Mouse (Mus musculus): ENCODE measurements around the gene Ghrl.
A peak's percentile ranks its signal among the peaks of the same experiment; 100 is the strongest.
"Not testable (repeated sequence)": the region's sequence is repeated elsewhere in the genome, so short reads cannot be mapped to it uniquely, and the experiment has no call there.

Gene Ghrl

GRCm38 (mm10) chr6:113696582-113697221 lies 23.0 kb downstream of the Ghrl start, which contains the start of gene Tatdn2:
TSS of gene Tatdn2 (plus strand) at chr6:113697050.
- DNase-seq (ENCODE audit: low spot score in 2 of 2) = peak; percentile 92 to 97

DNA sequence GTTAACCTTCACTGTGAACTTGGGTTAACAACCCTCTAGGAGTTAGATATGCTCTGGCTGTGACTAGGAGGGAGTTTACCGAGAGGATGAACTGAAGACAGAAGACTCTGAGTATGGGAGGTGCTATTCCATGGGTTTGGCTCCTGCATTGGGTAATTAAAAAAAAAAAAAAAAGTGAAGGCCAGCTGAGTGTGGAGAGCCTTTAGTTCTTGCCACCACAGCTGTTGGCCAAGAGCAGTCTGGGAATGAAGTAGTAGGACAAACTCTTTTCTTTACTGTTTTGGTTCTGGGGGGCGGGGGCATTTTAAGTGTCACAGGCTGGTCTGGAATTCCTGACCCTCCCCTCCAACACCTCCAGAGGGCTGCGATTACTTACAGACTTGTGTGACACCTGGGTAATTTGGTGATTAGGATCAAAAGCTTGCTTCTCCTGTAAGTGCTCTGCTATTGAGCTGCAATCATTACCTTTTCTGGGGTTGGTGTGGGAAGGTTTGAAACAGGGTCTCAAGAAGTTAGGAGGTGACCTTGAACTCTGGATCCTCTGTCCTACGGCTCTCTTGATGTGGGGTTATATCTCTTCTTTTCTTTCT lies 23.8 kb downstream of the Ghrl start:
- DNase-seq (ENCODE audit: low spot score in 2 of 2) = peak in 1 of 2 experiments; percentile 11

DNA sequence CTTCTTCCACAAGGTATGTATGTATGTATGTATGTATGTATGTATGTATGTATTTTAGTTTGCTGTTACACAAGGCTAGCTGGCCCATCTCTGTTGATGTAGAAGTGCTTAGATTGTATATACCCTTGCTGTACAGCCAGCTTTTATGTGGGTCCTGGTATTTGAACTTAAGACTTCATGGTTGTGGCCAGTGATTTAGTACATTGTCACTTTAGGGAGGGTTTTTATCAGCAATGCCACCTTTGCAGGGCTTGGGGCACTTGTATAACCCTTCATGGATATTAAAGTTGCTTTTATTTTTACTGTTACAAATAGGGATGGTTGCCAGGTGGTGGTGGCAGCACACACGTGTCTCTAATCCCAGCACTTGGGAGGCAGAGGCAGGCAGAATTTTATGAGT lies 24.5 kb downstream of the Ghrl start:
- DNase-seq (ENCODE audit: low spot score in 2 of 2) = no peak

DNA sequence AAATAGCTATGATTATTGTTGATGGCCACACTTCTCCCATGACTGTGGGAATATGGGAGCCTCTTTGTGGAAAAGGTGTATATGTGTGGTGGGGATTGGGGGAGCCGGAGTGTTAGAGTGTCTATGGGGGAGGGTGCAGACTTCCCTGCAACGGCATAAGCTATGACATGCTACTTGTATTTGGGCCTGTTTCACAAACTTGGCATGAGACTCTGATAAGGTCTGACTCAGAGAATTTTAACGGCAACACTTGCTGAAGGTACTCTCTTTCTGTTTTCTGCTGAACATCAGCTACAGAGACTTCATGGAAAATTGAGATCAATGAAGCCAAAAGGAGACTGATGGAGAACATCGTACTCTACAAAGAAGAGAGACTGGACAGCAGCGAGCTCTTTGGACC lies 26.3 kb downstream of the Ghrl start:
- no peak for DNase-seq (ENCODE audit: low spot score in 2 of 2)

DNA sequence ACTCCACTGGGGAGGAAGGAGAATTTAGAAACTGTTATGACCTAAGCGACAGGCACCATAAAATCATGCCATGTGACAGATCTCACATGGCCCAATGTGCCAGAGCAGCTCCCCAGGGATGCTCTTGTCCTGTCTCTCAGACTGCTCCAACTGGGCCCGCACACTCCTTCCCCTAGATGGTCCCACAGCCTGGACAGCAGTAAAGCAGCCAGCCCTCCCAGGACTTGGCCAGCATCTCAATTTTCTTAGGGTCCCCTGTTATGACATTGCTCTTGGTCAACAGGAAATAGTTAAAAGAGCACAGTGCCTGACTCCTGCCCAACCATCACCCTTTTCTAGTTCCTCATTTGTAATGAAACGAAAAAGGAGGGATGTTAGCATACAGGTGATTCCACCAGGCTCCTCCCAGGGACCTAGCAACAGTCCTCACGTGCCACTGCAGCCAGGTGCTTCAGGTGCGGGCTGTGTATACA lies 27.0 kb downstream of the Ghrl start:
- DNase-seq (ENCODE audit: low spot score in 2 of 2) = no peak

GRCm38 (mm10) chr6:113691084-113691462 lies 28.6 kb downstream of the Ghrl start:
- DNase-seq (ENCODE audit: low spot score in 2 of 2) = no peak

GRCm38 (mm10) chr6:113690400-113691083 lies 29.1 kb downstream of the Ghrl start:
- no peak for DNase-seq (ENCODE audit: low spot score in 2 of 2)

- no peak for DNase-seq (ENCODE audit: low spot score in 2 of 2)
These were observed 29.7 kb downstream of the Ghrl start for GRCm38 (mm10) chr6:113690008-113690399.

DNA sequence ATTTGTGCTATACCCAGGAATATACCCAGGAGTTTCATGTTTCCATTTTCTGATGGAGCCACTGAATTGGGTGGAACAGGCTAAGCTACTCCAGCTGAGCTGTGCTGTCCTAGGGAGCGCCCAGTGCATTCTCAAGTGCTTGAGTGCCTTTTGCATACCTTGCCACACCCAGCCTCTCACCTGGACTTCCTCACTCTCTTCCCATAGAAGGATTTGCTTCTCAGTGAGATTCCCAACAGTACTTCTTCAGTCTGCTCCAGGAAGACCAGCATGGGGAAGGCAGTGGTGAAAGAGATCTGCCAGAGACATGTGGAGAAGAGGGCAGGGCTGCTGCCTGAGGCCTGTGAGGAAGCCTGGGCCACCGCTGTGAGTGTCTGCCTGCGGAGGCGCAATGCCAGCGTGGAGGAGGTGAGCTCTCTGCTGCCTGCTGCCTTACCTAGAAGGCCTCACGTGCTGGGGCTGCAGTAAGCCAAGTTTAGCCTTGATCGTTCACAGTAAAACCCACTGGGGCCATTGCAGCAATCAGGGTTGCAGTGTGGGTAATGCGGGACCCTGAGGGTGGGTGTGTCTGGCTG lies 33.0 kb downstream of the Ghrl start:
- no peak for DNase-seq (ENCODE audit: low spot score in 2 of 2)

GRCm38 (mm10) chr6:113683081-113683825 lies 36.4 kb downstream of the Ghrl start:
- no peak for DNase-seq (ENCODE audit: low spot score in 2 of 2)

- peak; percentile 84 to 95 for DNase-seq (ENCODE audit: low spot score in 2 of 2)
These were observed 38.4 kb downstream of the Ghrl start for GRCm38 (mm10) chr6:113681271-113681670.

- no peak for DNase-seq (ENCODE audit: low spot score in 2 of 2)
These were observed 39.6 kb downstream of the Ghrl start for GRCm38 (mm10) chr6:113679993-113680566.

GRCm38 (mm10) chr6:113678246-113679012 lies 41.3 kb downstream of the Ghrl start:
- DNase-seq (ENCODE audit: low spot score in 2 of 2) = no peak

GRCm38 (mm10) chr6:113677070-113677734 lies 42.5 kb downstream of the Ghrl start:
- no peak for DNase-seq (ENCODE audit: low spot score in 2 of 2)

GRCm38 (mm10) chr6:113675991-113676390 lies 43.7 kb downstream of the Ghrl start:
- no peak for DNase-seq (ENCODE audit: low spot score in 2 of 2)

GRCm38 (mm10) chr6:113675234-113675633 lies 44.4 kb downstream of the Ghrl start:
- no peak for DNase-seq (ENCODE audit: low spot score in 2 of 2)

GRCm38 (mm10) chr6:113672989-113673388 lies 46.7 kb downstream of the Ghrl start:
- DNase-seq (ENCODE audit: low spot score in 2 of 2) = no peak

- not testable (repeated sequence) for DNase-seq (ENCODE audit: low spot score in 2 of 2)
These were observed 47.7 kb downstream of the Ghrl start for GRCm38 (mm10) chr6:113672029-113672428.

- DNase-seq (ENCODE audit: low spot score in 2 of 2) = peak; percentile 50 to 57
These were observed 49.9 kb downstream of the Ghrl start for GRCm38 (mm10) chr6:113669821-113670220.

Measured in thymus, postnatal 10 days (tissue).